Mouse (Mus musculus): ENCODE results near the gene Tshb.

The Tshb gene

DNA sequence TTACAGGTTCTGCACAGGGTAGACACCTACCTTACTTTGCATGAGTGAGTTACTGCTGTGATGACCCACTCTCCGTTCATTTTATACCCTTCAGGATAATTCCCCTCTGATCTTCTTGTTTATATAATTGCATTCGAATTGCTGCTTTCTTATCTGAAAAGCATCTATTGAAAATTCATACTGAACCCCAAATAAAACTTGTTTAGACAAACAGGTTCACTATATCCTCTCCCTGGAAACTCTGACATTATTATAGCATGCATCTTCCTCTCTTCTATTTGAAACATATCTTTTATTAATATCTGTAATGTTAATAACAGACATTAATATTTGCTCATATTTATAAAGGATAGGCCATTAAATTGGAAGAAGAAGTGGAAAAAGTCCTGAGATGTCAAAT is at the start of gene Tshb:
Tshb (minus strand) TSS at position 101 of the 400 bp plus-strand sequence.
- no peak for DNase-seq (ENCODE audit: low spot score in 2 of 2)

- peak; percentile 25 to 84 for DNase-seq (ENCODE audit: low spot score in 2 of 2)
Measured at GRCm38 (mm10) chr3:102803937-102804336, 21.4 kb upstream of the Tshb start.

DNA sequence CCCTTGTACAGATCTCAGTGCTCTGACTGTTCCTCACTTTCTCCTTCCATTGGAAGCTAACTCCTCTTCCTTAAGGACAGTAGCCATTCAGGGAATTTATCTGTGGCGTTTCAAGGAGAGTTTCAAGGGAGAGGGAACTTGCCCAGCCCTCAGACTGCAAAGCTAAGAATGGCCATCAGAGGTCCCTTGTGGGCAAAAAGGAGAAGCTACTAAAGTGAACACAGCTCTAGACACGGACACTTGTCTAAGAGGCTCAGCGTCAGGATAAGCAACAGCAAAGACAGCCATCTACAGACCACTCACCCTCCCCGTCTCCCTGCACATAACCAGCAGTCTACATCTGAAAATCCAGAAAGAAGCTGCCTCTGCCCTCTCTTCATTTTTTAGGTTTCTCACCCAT is 4.9 kb upstream of the Tshb start:
- no peak for DNase-seq (ENCODE audit: low spot score in 2 of 2)

- DNase-seq (ENCODE audit: low spot score in 2 of 2) = no peak
Measured at GRCm38 (mm10) chr3:102773018-102773417, 9.5 kb downstream of the Tshb start.

GRCm38 (mm10) chr3:102764850-102765249 is 17.7 kb downstream of the Tshb start:
- no peak for DNase-seq (ENCODE audit: low spot score in 2 of 2)

DNA sequence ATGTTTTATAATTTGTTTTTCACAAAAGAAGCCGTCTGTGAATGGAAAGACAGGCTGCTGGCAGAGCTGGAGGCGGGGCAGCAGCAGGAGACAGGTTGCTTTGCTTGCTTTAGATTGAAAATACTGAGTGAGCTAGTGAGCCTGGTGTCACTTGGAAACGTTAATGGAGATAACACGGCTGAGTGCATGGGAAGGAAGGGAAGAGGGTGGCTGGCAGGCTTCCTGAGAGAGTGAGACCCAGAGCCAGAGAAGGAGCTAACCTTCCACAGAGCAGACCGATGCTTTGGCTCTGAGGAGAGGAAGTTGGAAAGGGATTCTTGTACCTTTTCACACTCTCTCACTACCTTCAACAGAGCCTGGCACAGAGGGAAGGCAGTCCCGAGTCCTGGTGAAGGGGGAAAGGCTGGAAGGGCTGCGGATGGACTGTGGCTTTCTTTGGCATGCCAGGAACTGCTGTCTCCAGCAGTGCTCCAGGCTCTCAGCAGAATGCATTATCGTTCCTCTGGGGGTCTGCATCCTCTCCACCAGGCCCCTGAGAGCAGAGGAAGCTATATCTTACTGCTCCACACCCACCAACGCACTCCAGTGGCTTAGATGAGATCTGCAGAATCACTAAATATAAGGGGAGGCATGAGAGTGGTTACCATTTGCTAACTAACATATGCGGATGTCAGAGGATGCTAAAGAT is 18.7 kb downstream of the Tshb start:
- no peak for DNase-seq (ENCODE audit: low spot score in 2 of 2)

DNA sequence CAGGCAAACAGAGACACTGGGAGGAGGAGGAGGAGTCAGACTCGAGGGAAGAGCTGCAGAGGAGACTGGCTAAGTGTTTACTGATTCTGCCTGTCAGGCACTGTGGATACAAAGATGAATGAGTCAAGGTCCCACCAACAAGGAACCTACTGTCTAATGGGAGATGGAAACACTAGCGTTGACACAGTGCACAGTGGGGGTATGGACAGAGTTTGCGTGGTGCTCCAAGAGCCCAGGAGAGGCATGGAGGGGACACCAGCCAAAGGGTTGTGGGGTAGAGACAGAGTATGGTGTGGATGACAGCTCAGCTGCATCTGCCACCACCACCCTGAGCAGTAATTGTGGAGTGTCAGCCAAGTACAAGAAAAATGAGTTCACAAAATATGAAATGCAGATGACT is 20.1 kb downstream of the Tshb start:
- no peak for DNase-seq (ENCODE audit: low spot score in 2 of 2)

DNA sequence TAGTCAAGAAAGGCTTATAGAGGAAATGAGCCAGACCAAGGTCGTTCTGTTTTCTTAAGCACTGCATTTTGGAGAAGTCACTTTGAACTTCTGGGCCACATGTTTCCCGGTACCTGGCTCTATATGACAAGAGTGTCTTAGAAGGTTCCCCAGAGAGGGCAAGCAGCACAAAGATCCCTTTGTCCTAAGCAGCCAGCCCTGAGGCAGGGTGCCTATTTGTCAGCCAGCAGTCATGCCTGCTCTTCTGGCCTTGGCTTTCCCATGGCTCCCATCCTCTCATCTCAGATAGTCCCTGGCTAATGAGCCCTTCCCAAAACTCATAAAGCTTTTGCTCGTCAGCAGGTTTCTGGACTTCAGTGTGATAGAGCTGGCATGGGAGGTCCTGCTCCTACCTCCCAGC is 22.3 kb downstream of the Tshb start:
- no peak for DNase-seq (ENCODE audit: low spot score in 2 of 2)

- DNase-seq (ENCODE audit: low spot score in 2 of 2) = no peak
Measured at GRCm38 (mm10) chr3:102757019-102757418, 25.5 kb downstream of the Tshb start.

- peak in 1 of 2 experiments; percentile 54 for DNase-seq (ENCODE audit: low spot score in 2 of 2)
Measured at GRCm38 (mm10) chr3:102755801-102756200, 26.7 kb downstream of the Tshb start.

GRCm38 (mm10) chr3:102752457-102752856 is 30.1 kb downstream of the Tshb start:
- no peak for DNase-seq (ENCODE audit: low spot score in 2 of 2)

GRCm38 (mm10) chr3:102752053-102752452 is 30.5 kb downstream of the Tshb start:
- no peak for DNase-seq (ENCODE audit: low spot score in 2 of 2)

DNA sequence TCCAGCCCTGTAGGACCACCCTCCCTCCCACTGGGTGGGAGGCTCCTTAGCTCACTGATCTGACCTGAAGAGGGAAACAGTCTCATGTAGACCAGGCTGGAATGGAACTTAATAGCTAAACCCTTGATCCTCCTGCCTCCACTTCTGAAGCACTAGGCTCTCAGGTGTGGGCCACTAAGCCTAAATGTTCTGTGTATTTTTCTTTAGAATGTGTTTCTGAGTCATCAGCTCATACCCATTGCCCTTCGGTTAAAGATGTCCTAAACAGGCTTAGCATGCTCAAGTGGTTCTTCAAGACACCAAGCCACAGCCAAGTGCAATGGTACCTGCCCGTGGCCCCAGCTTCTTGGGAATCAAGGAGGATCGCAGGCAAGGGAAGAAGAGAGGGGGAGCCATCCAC is 31.0 kb downstream of the Tshb start:
- DNase-seq (ENCODE audit: low spot score in 2 of 2) = no peak

- DNase-seq (ENCODE audit: low spot score in 2 of 2) = no peak
Measured at GRCm38 (mm10) chr3:102751136-102751535, 31.4 kb downstream of the Tshb start.

DNA sequence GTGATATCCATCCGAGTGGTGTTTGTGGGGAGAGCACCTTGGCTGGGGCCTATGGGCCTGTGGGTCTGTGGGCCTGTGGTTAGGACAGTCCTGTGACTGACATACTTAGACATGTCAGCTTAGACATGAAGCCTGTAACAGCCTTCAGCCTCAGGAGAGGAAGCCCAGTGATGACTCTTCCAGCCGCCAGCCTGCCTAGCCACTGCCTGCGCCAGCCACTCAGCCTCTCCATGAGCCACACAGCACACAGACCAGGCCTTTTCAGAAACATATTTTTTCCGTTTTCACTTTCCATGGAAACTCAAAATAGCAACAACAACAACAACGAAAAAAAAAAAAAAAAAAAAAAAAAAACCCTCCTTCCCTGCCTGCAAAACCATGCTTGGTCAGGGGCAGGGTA is 33.8 kb downstream of the Tshb start:
- DNase-seq (ENCODE audit: low spot score in 2 of 2) = no peak

DNA sequence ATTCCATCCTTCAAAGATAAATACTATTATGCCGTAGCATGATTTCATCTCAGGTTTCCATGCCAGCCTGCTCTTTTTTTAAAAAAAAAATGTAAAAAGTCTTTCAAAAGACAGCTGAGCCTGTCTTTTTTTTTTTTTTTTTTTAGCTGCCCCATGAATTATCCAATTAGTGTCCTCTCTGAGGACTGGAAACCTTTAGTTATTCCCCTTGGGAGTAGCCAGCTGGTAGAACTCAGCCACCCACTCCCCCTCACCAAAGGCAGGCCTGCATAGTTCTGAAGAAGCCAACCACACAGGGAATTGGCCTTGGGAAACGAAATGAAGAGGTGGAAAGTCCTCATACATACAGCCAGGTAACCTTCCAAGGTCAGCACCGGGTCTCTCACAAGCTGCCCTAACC is 34.5 kb downstream of the Tshb start:
- no peak for DNase-seq (ENCODE audit: low spot score in 2 of 2)

DNA sequence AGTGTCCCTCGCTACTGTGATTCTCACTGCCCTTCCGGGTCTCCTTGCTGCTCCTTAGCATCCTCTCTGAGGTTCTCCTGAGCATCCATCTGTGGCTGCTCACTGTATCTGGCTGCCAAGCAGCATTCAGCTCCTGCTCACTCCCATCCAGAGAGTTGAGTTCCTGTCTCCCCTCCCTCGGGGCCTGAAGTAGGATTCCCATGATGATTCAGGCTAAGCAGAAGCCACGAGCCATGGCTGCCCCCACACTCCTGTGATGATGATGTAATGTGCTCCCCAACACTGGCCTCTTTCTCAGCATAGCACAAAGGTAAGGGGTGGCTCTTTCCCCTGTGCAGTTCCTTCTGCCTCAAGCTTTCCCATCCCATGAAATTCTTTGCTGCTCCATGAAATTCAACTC is 36.3 kb downstream of the Tshb start:
- DNase-seq (ENCODE audit: low spot score in 2 of 2) = no peak

GRCm38 (mm10) chr3:102744657-102745056 is 37.9 kb downstream of the Tshb start:
- no peak for DNase-seq (ENCODE audit: low spot score in 2 of 2)

DNA sequence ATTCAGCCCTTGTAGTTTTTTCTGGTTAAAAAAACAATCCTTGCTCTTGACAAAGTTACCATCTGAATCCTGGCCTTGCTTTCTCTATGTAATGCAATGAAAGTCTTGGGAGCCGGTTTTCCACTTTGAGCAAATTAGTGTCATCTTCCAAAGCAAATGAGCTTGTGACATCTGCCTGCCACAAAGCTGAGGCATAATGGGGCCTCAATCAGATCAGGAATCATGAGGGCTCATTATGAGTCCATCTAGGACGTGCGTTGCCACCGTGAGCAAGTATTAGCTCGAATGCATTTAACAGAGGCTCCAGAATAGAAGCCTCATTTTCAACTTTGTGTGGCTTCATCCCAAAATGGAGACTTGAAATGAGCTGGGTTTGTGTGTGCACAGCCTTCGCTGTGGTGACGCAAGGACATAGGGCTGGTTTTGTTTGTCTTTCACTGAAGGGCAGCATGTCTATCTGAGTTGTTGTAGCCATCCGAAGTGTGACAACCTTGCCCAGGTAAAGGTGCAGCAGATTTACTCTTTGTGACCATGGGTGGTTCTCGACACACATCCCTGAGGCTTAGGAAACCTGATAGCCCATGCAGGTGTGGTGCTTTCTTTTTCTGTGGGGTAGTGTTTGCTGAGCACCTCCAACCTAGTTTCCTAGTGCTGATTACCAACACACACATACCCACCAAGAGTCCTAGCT is 38.6 kb downstream of the Tshb start:
- no peak for DNase-seq (ENCODE audit: low spot score in 2 of 2)

GRCm38 (mm10) chr3:102743202-102743601 is 39.3 kb downstream of the Tshb start:
- DNase-seq (ENCODE audit: low spot score in 2 of 2) = no peak

DNA sequence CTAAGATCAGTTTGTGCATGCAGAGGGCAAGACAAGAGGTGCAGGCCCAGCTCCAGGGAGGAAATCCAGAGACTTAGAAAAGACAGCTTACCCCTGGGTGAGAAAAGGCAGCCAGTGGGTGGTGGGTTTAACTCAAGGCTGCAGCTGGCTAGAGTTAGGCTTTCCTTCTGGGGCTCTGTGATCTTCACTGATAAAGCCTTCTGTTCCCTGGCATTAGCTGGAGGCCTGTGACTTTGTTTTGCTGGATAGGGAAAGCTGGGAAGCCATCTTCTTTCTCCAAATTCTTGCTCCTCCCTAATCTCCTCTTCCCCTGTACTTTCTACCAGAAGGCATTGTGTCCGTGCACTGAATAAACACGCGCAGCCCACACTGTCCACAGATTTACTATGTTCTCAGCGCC is 39.8 kb downstream of the Tshb start:
- DNase-seq (ENCODE audit: low spot score in 2 of 2) = no peak

DNA sequence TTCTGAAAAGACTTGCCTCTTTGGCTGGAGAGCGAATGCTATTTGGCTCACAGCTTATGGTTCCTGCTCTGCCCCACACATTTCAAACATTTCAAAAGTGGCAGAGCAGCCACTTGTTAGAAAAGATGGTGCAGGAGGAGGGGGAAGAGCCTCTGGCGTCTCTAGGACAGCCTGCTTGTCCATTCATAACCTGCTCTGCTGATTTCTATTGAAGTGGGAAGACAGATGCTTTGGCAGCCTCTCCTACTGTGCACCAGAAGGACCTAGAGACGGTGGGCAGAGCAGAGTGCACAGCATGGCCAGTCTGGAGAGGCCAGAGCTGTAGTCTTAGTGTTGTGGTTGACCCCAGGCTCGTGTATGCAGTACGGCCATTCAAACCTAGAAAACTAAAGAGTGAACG is 43.6 kb downstream of the Tshb start:
- DNase-seq (ENCODE audit: low spot score in 2 of 2) = no peak

- no peak for DNase-seq (ENCODE audit: low spot score in 2 of 2)
Measured at GRCm38 (mm10) chr3:102738161-102738901, 44.2 kb downstream of the Tshb start.
